Mouse (Mus musculus): ENCODE measurements around the gene Tmem131. TPM values are rescaled to one million over a fixed set of nuclear protein-coding genes. Genes with fewer than 3 reads are reported as not detected.
"Not testable (repeated sequence)": the region's sequence is repeated elsewhere in the genome, so short reads cannot be mapped to it uniquely, and the experiment has no call there.

Gene Tmem131
- total RNA-seq, 2 experiments from 2014 or later, result 58.1 to 62.1 TPM

- no peak for DNase-seq (ENCODE audit: low spot score in 2 of 2)
- Histone ChIP-seq H3K27ac (peak overlapping the region; percentile 56; the same call in 1 of the 2 replicates), H3K4me3 (no peak overlapping the region)
- TF ChIP-seq CTCF (conservative IDR thresholded peaks at IDR 0.05), result no peak
Measured at GRCm38 (mm10) chr1:36921614-36922393, 21.7 kb downstream of the Tmem131 start.

GRCm38 (mm10) chr1:36920726-36921125 is 22.7 kb downstream of the Tmem131 start:
- DNase-seq (ENCODE audit: low spot score in 2 of 2), result no peak
- Histone ChIP-seq H3K27ac (peak overlapping the region; percentile 56), H3K4me3 (no peak overlapping the region)
- no peak for TF ChIP-seq CTCF (conservative IDR thresholded peaks at IDR 0.05)

GRCm38 (mm10) chr1:36920154-36920716 is 23.2 kb downstream of the Tmem131 start:
- peak in 1 of 2 experiments; percentile 20 for DNase-seq (ENCODE audit: low spot score in 2 of 2)
- no peak for TF ChIP-seq CTCF (conservative IDR thresholded peaks at IDR 0.05)
- peak overlapping the region; percentile 56 for H3K27ac ChIP-seq
- no peak overlapping the region for H3K4me3 ChIP-seq

GRCm38 (mm10) chr1:36919728-36920127 is 23.7 kb downstream of the Tmem131 start:
- no peak for DNase-seq (ENCODE audit: low spot score in 2 of 2)
- H3K27ac ChIP-seq, result peak overlapping the region; percentile 56
- no peak for TF ChIP-seq CTCF (conservative IDR thresholded peaks at IDR 0.05)
- no peak overlapping the region for H3K4me3 ChIP-seq

GRCm38 (mm10) chr1:36917423-36917822 is 26.0 kb downstream of the Tmem131 start:
- no peak for DNase-seq (ENCODE audit: low spot score in 2 of 2)
- no peak overlapping the region for H3K4me3 ChIP-seq
- H3K27ac ChIP-seq, result no peak overlapping the region
- TF ChIP-seq CTCF (conservative IDR thresholded peaks at IDR 0.05), result no peak

GRCm38 (mm10) chr1:36915200-36915580 is 28.3 kb downstream of the Tmem131 start:
- Histone ChIP-seq H3K27ac (no peak overlapping the region; the same call in 1 of the 2 replicates), H3K4me3 (no peak overlapping the region)
- TF ChIP-seq CTCF (conservative IDR thresholded peaks at IDR 0.05), result no peak
- no peak for DNase-seq (ENCODE audit: low spot score in 2 of 2)

GRCm38 (mm10) chr1:36914455-36915199 is 28.8 kb downstream of the Tmem131 start:
- TF ChIP-seq CTCF (conservative IDR thresholded peaks at IDR 0.05), result no peak
- no peak overlapping the region for H3K27ac ChIP-seq
- no peak for DNase-seq (ENCODE audit: low spot score in 2 of 2)
- H3K4me3 ChIP-seq, result no peak overlapping the region

- no peak for DNase-seq (ENCODE audit: low spot score in 2 of 2)
- Histone ChIP-seq H3K27ac (no peak overlapping the region), H3K4me3 (no peak overlapping the region)
- no peak for TF ChIP-seq CTCF (conservative IDR thresholded peaks at IDR 0.05)
Measured at GRCm38 (mm10) chr1:36913806-36914205, 29.7 kb downstream of the Tmem131 start.

- peak; percentile 26; the same call in 1 of the 2 replicates for TF ChIP-seq CTCF (conservative IDR thresholded peaks at IDR 0.05)
- no peak overlapping the region for H3K27ac ChIP-seq
- no peak for DNase-seq (ENCODE audit: low spot score in 2 of 2)
- H3K4me3 ChIP-seq, result no peak overlapping the region
Measured at GRCm38 (mm10) chr1:36912239-36912638, 31.2 kb downstream of the Tmem131 start.

GRCm38 (mm10) chr1:36911603-36912002 is 31.9 kb downstream of the Tmem131 start:
- no peak overlapping the region for H3K27ac ChIP-seq
- no peak for TF ChIP-seq CTCF (conservative IDR thresholded peaks at IDR 0.05)
- no peak for DNase-seq (ENCODE audit: low spot score in 2 of 2)
- no peak overlapping the region for H3K4me3 ChIP-seq

GRCm38 (mm10) chr1:36910397-36910796 is 33.1 kb downstream of the Tmem131 start:
- DNase-seq (ENCODE audit: low spot score in 2 of 2), result no peak
- TF ChIP-seq CTCF (conservative IDR thresholded peaks at IDR 0.05), result no peak
- Histone ChIP-seq H3K4me3 (no peak overlapping the region), H3K27ac (no peak overlapping the region)

GRCm38 (mm10) chr1:36909965-36910364 is 33.5 kb downstream of the Tmem131 start:
- DNase-seq (ENCODE audit: low spot score in 2 of 2); H3K27ac ChIP-seq; H3K4me3 ChIP-seq: not testable (repeated sequence)

- Histone ChIP-seq H3K4me3 (no peak overlapping the region), H3K27ac (peak overlapping the region; percentile 65; the same call in 1 of the 2 replicates)
- DNase-seq (ENCODE audit: low spot score in 2 of 2), result no peak
- no peak for TF ChIP-seq CTCF (conservative IDR thresholded peaks at IDR 0.05)
Measured at GRCm38 (mm10) chr1:36905216-36905615, 38.2 kb downstream of the Tmem131 start.
